Mouse (Mus musculus): Measurements from ENCODE around the gene Gba. TPM values are rescaled to one million over a fixed set of nuclear protein-coding genes. Genes with fewer than 3 reads are reported as not detected.
"Not testable (repeated sequence)": the region's sequence is repeated elsewhere in the genome, so short reads cannot be mapped to it uniquely, and the experiment has no call there.

The Gba gene
- polyA plus RNA-seq, 1 experiment from 2014 or later: 34.9 TPM

DNA sequence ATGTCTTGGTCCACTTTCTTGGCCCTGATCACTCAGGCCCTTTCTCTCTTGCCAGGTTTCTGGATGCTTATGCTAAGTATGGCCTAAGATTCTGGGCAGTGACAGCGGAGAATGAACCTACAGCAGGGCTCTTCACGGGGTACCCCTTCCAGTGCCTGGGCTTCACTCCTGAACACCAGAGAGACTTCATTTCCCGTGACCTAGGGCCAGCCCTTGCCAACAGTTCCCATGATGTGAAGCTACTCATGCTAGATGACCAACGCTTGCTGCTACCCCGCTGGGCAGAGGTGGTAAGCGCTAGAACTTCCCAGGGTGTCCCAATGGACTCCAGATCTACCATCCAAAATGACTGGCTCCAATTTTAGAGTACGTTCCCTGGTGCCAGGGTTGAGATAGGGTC lies 3.4 kb downstream of the Gba start:
- Histone ChIP-seq H3K4me1 (peaks cover 4% of the 10 kb centered on the region), H3K9me3 (no peaks in the 10 kb centered on the region), H3K27ac (no peak overlapping the region), H3K4me2 (replicated peaks) (no peak overlapping the region), H3K9ac (no peak overlapping the region), H3K36me3 (peaks cover 60% of the 10 kb centered on the region), H3K27me3 (no peaks in the 10 kb centered on the region), H3K4me3 (no peak overlapping the region)
- no peak for ATAC-seq (ENCODE audit: insufficient number of reproducible peaks, insufficient read depth, low FRiP score, low TSS enrichment)
- 95% methylated on average over 7 of the region's 7 CpGs for WGBS

DNA sequence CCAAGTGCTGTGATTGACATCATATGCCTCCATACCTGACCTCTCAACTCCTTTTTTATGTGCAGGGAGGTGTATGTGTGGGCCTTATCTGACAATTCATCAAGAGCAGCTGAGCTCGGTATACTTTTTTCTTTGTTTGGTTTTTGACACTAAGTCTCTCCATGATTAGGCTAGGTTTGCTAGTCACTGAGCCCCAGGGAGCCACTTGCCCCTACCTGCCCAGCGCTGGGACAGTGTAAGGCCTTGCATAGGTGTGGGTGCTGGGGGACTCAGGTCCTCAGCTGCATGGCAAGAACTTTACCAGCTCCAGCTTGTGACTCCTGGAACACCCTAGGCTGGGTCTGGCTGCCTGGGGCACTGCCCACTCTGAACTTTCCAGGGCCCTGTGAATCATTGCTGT lies 4.0 kb downstream of the Gba start:
- WGBS: 86% methylated on average over 2 of the region's 2 CpGs
- no peak overlapping the region for H3K9ac ChIP-seq
- no peak overlapping the region for H3K4me3 ChIP-seq
- peaks cover 60% of the 10 kb centered on the region for H3K36me3 ChIP-seq
- peaks cover 4% of the 10 kb centered on the region for H3K4me1 ChIP-seq
- no peak for ATAC-seq (ENCODE audit: insufficient number of reproducible peaks, insufficient read depth, low FRiP score, low TSS enrichment)
- no peaks in the 10 kb centered on the region for H3K9me3 ChIP-seq
- no peak overlapping the region for H3K27ac ChIP-seq
- no peak overlapping the region for H3K4me2 ChIP-seq (replicated peaks)
- H3K27me3 ChIP-seq: no peaks in the 10 kb centered on the region

DNA sequence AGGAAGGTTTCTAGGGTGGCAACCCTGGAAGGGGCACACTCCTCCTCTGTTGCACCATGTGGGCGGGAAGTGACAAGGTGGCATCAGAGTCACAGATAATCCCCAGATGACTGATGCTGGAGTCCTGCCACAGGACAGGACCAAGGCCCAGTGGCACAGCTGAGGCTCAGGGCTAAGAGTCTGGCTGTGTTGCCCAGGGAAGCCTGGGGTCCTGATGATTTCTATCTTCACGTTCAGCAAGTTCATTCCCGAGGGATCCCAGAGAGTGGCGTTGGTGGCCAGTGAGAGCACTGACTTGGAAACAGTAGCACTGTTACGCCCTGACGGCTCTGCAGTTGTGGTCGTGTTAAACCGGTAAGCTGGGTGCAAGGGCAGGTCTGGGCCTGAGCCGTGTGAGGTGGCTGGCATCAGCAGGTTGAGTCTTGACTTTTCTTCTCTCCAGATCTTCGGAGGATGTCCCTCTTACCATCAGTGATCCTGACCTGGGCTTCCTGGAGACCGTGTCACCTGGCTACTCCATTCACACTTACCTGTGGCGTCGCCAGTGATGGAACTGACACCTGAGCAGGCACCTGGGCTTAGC lies 5.4 kb downstream of the Gba start:
- H3K27me3 ChIP-seq: no peaks in the 10 kb centered on the region
- no peak overlapping the region for H3K4me3 ChIP-seq
- H3K9ac ChIP-seq: no peak overlapping the region
- no peak for ATAC-seq (ENCODE audit: insufficient number of reproducible peaks, insufficient read depth, low FRiP score, low TSS enrichment)
- WGBS: 93% methylated on average over 13 of the region's 13 CpGs
- H3K36me3 ChIP-seq: peaks cover 60% of the 10 kb centered on the region
- no peaks in the 10 kb centered on the region for H3K9me3 ChIP-seq
- H3K4me1 ChIP-seq: peaks cover 10% of the 10 kb centered on the region
- no peak overlapping the region for H3K27ac ChIP-seq
- no peak overlapping the region for H3K4me2 ChIP-seq (replicated peaks)

DNA sequence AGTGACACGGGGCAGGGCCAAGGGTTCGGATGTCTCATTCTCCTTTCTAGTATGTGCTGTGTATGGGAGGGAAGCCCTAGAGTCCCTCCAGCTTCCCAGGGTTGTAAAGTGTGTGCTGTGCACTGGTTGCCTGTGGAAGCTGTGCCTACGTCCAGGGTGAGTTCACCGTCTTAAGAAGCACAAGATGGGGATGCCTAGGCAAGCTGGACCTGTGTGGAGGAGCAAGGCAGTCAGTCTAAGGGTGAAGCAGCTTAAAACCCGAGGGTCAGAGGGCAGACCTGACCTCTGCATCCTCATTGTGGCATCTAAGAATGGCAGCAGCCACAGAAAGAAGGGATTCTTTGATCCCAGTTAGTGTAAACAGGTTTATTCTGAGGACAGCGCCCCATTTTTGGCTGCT lies 6.0 kb downstream of the Gba start:
- H3K27me3 ChIP-seq: no peaks in the 10 kb centered on the region
- WGBS: 87% methylated on average over 6 of the region's 6 CpGs
- peaks cover 60% of the 10 kb centered on the region for H3K36me3 ChIP-seq

DNA sequence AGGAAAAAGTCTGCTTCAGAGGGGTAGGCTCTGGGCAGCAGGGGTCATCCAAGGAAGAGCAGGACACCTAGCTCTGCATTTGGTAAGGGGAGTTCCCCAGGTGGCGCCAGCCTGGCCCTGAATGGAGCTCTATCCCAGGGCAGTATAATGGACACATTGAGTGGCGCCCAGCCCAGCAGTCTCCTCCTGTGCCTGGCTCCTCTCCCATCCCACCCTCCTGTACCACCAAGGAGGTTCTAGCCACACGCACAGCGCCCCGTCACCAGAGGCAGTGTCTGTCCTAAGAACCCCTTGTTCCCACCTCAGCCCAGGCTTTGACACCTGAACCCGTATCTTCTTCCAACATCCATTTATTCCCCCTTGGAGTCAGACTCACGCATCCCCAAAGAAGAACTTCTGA lies 7.0 kb downstream of the Gba start:
- Histone ChIP-seq H3K27ac (no peak overlapping the region), H3K4me2 (replicated peaks) (no peak overlapping the region), H3K4me1 (peaks cover 7% of the 10 kb centered on the region; the same call in 1 of the 2 replicates), H3K27me3 (no peaks in the 10 kb centered on the region), H3K4me3 (no peak overlapping the region), H3K36me3 (peaks cover 60% of the 10 kb centered on the region), H3K9me3 (no peaks in the 10 kb centered on the region), H3K9ac (no peak overlapping the region)
- WGBS: 84% methylated on average over 7 of the region's 7 CpGs
- ATAC-seq (ENCODE audit: insufficient number of reproducible peaks, insufficient read depth, low FRiP score, low TSS enrichment): no peak

More for the DNA sequence above, 6.0 kb downstream of the Gba start:
- Histone ChIP-seq H3K4me1 (peaks cover 7% of the 10 kb centered on the region; the same call in 1 of the 2 replicates), H3K9ac (no peak overlapping the region), H3K27ac (no peak overlapping the region), H3K9me3 (no peaks in the 10 kb centered on the region), H3K4me2 (replicated peaks) (no peak overlapping the region), H3K4me3 (no peak overlapping the region)
- ATAC-seq (ENCODE audit: insufficient number of reproducible peaks, insufficient read depth, low FRiP score, low TSS enrichment): no peak

DNA sequence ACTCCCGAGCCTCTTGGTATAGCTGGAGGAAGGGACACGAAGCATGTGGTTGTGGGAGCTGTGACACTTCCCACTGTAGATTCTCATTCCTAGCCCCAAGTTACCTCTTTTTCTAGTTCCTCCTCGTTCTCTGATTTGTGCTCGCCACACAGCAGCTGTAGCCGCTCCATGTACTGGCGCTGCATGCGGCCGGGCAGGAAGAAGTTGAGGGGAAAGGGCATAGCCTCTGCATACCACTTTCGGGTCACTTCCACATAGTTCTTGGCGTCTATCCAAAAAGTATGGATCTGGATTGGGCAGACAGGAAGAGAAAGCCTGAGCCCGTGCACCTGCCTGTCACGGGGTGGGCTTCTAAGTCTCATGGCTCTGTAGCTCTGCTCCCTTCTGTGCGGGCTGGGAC lies 7.4 kb downstream of the Gba start:
- H3K9me3 ChIP-seq: no peaks in the 10 kb centered on the region
- no peak overlapping the region for H3K4me3 ChIP-seq
- no peaks in the 10 kb centered on the region for H3K27me3 ChIP-seq
- no peak overlapping the region for H3K9ac ChIP-seq
- no peak for ATAC-seq (ENCODE audit: insufficient number of reproducible peaks, insufficient read depth, low FRiP score, low TSS enrichment)
- H3K27ac ChIP-seq: no peak overlapping the region
- WGBS: 87% methylated on average over 13 of the region's 13 CpGs
- peaks cover 11% of the 10 kb centered on the region for H3K4me1 ChIP-seq
- H3K36me3 ChIP-seq: peaks cover 55% of the 10 kb centered on the region
- H3K4me2 ChIP-seq (replicated peaks): no peak overlapping the region

DNA sequence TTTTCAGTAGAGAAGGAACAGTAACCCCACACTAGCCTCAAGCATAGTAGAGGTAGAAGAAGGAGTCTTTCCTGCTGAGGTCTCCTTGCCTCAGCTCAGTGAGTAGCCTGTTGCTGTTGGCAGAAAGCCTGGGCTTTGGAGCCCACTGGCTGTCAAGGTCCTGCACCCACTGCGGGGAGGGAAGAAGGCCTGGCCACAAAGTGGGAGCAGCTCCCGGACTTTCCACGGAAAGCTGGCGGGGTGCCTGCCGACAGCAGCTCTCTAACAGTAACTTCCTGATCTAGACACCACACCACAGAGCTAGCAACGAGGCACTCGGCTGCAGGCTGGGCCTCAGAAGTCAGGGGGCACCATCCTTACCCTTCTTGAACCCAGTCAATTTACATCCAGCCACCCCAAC lies 8.0 kb downstream of the Gba start:
- no peak overlapping the region for H3K4me2 ChIP-seq (replicated peaks)
- H3K36me3 ChIP-seq: peaks cover 50% of the 10 kb centered on the region
- no peak overlapping the region for H3K4me3 ChIP-seq
- H3K27ac ChIP-seq: no peak overlapping the region
- no peak overlapping the region for H3K9ac ChIP-seq
- WGBS: 86% methylated on average over 7 of the region's 7 CpGs
- peaks cover 17% of the 10 kb centered on the region for H3K4me1 ChIP-seq
- no peak for ATAC-seq (ENCODE audit: insufficient number of reproducible peaks, insufficient read depth, low FRiP score, low TSS enrichment)
- no peaks in the 10 kb centered on the region for H3K27me3 ChIP-seq
- H3K9me3 ChIP-seq: no peaks in the 10 kb centered on the region

DNA sequence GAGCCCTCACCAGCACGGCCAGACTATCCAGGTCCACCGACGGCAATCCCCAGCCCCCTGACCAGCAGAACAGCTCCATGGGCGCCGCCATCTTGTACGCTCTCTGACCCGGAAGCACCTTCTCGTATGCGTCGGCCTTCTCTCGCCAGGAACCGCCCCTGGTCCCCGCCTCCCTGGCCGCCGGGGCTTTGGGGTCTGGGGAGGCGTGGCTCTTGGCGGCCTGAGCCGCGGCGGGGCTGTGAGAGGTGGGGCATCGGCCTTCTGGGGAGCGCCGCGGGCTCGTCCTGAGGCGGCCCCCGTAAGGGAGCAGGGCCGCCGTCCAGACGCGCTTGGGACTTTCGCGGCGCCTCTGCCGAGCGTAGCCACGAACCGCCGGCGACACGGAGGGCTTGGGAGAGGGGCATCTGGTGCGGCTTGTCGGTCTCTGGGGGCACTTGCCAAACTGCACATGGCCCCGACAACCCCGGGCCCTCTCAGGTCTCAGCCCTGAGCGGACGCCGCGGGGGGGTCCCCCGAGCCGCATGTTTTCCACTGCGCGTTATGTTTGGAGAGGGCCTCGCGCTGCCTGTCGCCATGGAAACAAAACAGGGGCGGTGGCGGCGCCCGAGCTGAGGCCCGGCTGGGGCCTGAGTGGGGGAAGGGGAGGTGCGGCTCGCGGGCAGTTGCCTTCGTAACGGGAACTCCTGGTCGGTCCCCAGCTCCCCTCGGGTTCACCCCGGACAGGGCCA lies 11.2 kb downstream of the Gba start:
- Histone ChIP-seq H3K4me1 (peaks cover 19% of the 10 kb centered on the region), H3K4me2 (replicated peaks) (peak overlapping the region; percentile 70), H3K4me3 (peak overlapping the region; percentile 82), H3K27ac (peak overlapping the region; percentile 97), H3K27me3 (no peaks in the 10 kb centered on the region), H3K9ac (peak overlapping the region; percentile 69), H3K9me3 (no peaks in the 10 kb centered on the region), H3K36me3 (peaks cover 21% of the 10 kb centered on the region)
- WGBS: under 1% methylated on average over 69 of the region's 69 CpGs
- peak; percentile 85 for ATAC-seq (ENCODE audit: insufficient number of reproducible peaks, insufficient read depth, low FRiP score, low TSS enrichment)

DNA sequence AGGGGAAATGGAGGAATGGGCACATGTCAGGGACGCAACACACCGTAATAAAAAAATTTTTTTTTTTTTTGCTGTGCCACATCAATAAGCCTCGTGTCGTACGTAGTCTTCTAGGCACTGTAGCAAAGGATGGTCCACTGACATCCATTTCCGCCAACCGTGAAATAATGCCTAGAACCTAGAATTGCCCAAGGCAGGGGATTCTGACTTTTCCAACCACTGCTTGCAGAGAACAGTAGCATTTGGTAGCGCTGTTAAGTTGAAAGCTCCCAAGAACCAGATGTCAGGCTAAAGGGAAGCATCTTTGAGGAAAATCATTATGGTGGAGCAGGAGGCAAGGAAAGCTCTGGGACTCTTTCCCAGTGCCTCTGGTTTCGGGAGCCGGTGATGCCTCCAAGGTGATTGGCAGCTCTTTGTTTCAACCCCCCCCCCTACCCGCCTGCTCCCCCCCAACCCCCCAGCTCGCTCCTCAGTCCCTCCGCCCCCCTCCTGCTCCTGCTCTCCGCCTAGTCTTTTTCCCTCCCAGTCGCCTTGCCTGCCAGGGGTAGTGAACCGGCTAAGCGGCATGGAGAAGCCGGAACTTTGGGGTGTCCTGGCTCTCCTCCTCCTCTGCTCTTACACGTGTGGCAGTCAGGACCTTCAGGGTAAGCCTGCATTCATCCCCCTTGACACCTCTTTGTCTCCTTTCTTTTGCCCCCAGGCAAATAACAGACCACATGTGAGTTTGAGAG lies 12.1 kb downstream of the Gba start, which contains the start of gene Thbs3:
Gene Thbs3, plus strand, starts transcription at position 500 of the 731 bp plus-strand sequence.
- H3K9me3 ChIP-seq: no peaks in the 10 kb centered on the region
- peak within 1 kb of the TSS; percentile 69 for H3K9ac ChIP-seq
- peaks cover 12% of the 10 kb centered on the region for H3K36me3 ChIP-seq
- under 1% methylated on average over 19 of the region's 19 CpGs for WGBS
- ATAC-seq (ENCODE audit: insufficient number of reproducible peaks, insufficient read depth, low FRiP score, low TSS enrichment): no peak
- H3K4me2 ChIP-seq (replicated peaks): peak within 1 kb of the TSS; percentile 70
- no peaks in the 10 kb centered on the region for H3K27me3 ChIP-seq
- H3K4me3 ChIP-seq: peak within 1 kb of the TSS; percentile 82
- peaks cover 19% of the 10 kb centered on the region for H3K4me1 ChIP-seq
- peak within 1 kb of the TSS; percentile 97 for H3K27ac ChIP-seq

DNA sequence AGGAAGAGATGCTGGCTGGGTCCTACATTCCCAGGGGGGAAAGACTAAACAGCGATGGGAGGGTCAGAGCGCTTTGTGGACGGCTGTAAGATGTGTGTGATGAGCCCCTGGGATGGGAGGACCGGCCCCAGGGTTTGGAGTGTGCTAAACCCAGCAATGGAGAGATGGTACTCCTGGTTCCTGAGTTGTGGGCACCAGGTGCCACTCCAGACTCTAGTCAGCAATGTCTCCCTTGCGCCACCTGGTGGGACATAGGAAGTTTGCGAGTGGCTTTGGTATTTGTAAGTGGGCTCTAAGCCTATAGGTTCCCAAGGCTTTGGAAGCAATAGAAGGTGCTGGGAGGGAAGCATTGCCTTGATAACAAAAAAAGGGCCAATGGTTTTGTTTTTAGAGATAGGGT lies 13.1 kb downstream of the Gba start:
- Histone ChIP-seq H3K4me3 (peak overlapping the region; percentile 82), H3K9me3 (no peaks in the 10 kb centered on the region), H3K9ac (peak overlapping the region; percentile 43; the same call in 1 of the 2 replicates), H3K4me1 (peaks cover 19% of the 10 kb centered on the region), H3K36me3 (0 out of 2 replicates have a peak, but pooled peaks cover 3% of the 10 kb centered on the region), H3K4me2 (replicated peaks) (peak overlapping the region; percentile 70), H3K27me3 (no peaks in the 10 kb centered on the region), H3K27ac (peak overlapping the region; percentile 97; the same call in 1 of the 2 replicates)
- ATAC-seq (ENCODE audit: insufficient number of reproducible peaks, insufficient read depth, low FRiP score, low TSS enrichment): 0 out of 2 replicates have a peak, but pooled peaks have one; percentile 31
- 0% methylated on average over 6 of the region's 6 CpGs for whole genome bisulfite sequencing

DNA sequence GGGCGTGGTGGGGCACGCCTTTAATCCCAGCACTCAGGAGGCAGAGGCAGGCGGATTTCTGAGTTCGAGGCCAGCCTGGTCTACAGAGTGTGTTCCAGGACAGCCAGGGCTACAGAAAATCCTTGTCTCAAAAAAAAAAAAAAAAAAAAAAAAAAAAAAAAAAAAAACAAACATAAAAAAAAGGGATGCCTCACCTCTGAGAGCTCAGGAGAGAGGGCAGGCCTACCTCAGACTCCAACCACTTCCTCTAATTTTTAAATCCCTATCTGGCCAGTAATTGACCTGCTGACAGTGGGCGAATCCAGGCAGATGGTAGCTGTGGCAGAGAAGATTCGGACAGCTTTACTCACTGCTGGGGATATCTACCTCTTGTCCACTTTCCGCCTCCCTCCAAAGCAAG lies 13.7 kb downstream of the Gba start:
- not testable (repeated sequence) for H3K9me3 ChIP-seq; H3K36me3 ChIP-seq; H3K4me3 ChIP-seq; H3K27ac ChIP-seq; H3K27me3 ChIP-seq; ATAC-seq (ENCODE audit: insufficient number of reproducible peaks, insufficient read depth, low FRiP score, low TSS enrichment); H3K9ac ChIP-seq
- Histone ChIP-seq H3K4me2 (replicated peaks) (peak overlapping the region; percentile 70), H3K4me1 (peaks cover 19% of the 10 kb centered on the region)
- WGBS: 75% methylated on average over 7 of the region's 7 CpGs

All from embryonic facial prominence, embryonic 12.5 days (tissue).